Mouse (Mus musculus): ENCODE results near the gene Cdipt.

DNA sequence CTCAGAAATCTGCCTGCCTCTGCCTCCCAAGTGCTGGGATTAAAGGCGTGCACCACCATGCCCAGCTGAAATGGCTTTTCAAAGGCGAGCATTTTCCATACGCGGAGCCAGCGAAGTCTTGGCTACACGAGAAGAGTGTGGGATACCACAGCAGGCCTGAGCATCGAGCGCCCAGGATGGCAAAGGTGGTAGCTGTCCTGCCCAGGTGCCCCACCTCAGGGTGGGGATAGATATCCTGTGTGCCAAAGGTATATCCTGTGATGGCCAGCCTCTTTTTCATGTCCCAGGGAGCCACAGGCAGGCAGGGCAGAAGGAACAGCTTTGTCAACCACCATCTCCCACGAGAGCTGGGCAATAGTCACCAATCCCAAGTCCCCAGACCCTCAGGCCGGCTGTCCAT is 37.1 kb downstream of the Cdipt start:
- no peak for TF ChIP-seq CTCF (IDR thresholded peaks at IDR 0.05)
- TF ChIP-seq POLR2A (IDR thresholded peaks at IDR 0.05; ENCODE audit: insufficient read depth, low read depth, low read length): no peak

Measured in heart, adult 2 months (tissue).